Mouse (Mus musculus) limb, embryonic 11.5 days (tissue): ENCODE data around the gene Fsd1. TPM values are rescaled to one million over a fixed set of nuclear protein-coding genes. Genes with fewer than 3 reads are reported as not detected.

Experiments
- ATAC-seq: fragments of 200-750 bp; cut with Nextera tagmentation; 2 replicates; pipeline ENCODE4 v1.8.0; 2017; ENCODE audit warnings: low read depth; ENCODE audit not compliant: insufficient number of reproducible peaks, low FRiP score, low TSS enrichment
- DNase-seq: peaks from one replicate; pipeline ENCODE4 v3.0.0-alpha.2; 2015; ENCODE audit warnings: low spot score
- H3K27ac ChIP-seq: fragments of 300-500 bp; sonication (generic); replicated peaks from 2 replicates; pipeline ENCODE4 v1.5.1; 2014; ENCODE audit warnings: low read depth, mild to moderate bottlenecking, low read length
- H3K27me3 ChIP-seq: fragments of 300-500 bp; sonication (generic); 2 replicates; pipeline ENCODE4 v1.6.1; 2014; ENCODE audit warnings: mild to moderate bottlenecking, low read length, mixed read lengths; ENCODE audit not compliant: control insufficient read depth, insufficient read depth
- H3K36me3 ChIP-seq: fragments of 300-500 bp; sonication (generic); 2 replicates; pipeline ENCODE4 v1.6.1; 2014; ENCODE audit warnings: mild to moderate bottlenecking, low read length, moderate library complexity, mixed read lengths; ENCODE audit not compliant: control insufficient read depth, insufficient read depth
- H3K4me1 ChIP-seq: fragments of 300-500 bp; sonication (generic); 2 replicates; pipeline ENCODE4 v1.6.1; 2014; ENCODE audit warnings: low read length, mixed read lengths; ENCODE audit not compliant: control insufficient read depth, insufficient read depth
- H3K4me2 ChIP-seq: fragments of 300-500 bp; sonication (generic); 2 replicates; pipeline ENCODE4 v1.6.1; 2014; ENCODE audit warnings: low read depth, mild to moderate bottlenecking, moderate library complexity; ENCODE audit not compliant: severe bottlenecking
- H3K4me3 ChIP-seq: fragments of 300-500 bp; sonication (generic); 2 replicates; pipeline ENCODE4 v1.5.1; 2014; ENCODE audit warnings: low read depth, low read length
- H3K9ac ChIP-seq: fragments of 300-500 bp; sonication (generic); 2 replicates; pipeline ENCODE4 v1.6.1; 2014; ENCODE audit warnings: mild to moderate bottlenecking, low read length
- H3K9me3 ChIP-seq: fragments of 300-500 bp; sonication (generic); 2 replicates; pipeline ENCODE4 v1.6.1; 2016; ENCODE audit warnings: low read length; ENCODE audit not compliant: control insufficient read depth
- WGBS: fragments of 180-500 bp; shearing (Covaris S2); extraction: QIAGEN DNeasy Blood & Tissue Kit; methylation state at CpG from one replicate; pipeline ENCODE4 v1.1.7; 2014; 5-methylcytosine and 5-hydroxymethylcytosine counted together
- polyA plus RNA-seq: library from polyadenylated mRNA; unstranded; fragments of >200 nt; fragmentation: Nextera tagmentation; extraction: Ambion mirVana; gene quantifications from 2 replicates; pipeline ENCODE4 v1.2.1, GENCODE M21; 2014

The Fsd1 gene
- polyA plus RNA-seq, 1 experiment from 2014 or later = 39.8 TPM

DNA sequence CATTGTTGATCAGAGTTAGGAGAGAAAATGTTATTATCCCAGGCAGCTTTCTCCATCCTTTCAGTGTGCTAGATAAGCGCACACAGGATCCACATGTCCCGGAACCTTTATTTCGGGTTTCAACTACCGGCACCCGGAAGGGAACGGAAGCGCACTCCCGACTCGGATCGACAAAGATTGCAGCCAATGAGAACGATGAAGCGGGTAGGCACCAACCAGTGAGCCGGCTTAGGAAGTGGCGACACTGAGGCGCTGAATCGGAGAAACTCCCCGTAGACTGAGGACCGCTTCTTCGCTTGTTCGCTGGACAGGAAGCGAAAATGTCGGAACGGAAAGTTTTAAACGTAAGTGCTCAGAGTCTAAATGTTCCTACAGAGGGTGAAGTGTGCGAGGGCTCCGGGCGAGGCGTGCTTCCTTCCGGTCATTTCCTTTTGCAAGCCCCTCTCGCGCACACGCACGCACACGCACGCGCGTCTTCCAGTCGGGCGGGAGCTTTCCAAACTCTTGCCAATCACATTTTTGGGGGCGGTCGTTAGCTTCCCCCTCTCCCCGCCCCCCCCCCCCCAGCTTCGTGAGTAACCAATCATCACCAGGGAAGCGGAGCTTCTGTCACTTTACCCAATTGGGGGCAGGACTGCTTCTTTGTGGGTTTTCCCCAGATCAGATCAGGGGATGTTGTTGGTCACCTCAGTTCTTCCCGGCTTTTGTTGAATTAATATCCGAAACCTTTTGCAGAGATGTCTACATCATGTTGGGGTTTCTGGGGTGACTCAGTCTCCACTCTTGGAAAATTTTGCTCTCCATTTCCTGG is 27.2 kb upstream of the Fsd1 start, which contains the start of gene Yju2:
Gene Yju2 (plus strand): TSS at position 182 of the 811 bp plus-strand sequence.
- 0 out of 2 replicates have a peak, but pooled peaks cover 2% of the 10 kb centered on the region for H3K27me3 ChIP-seq
- peaks cover 5% of the 10 kb centered on the region; the same call in 1 of the 2 replicates for H3K36me3 ChIP-seq
- H3K4me3 ChIP-seq = peak within 1 kb of the TSS; percentile 37
- peak within 1 kb of the TSS; percentile 88 for H3K27ac ChIP-seq
- peak; percentile 96 for DNase-seq
- no peaks in the 10 kb centered on the region for H3K9me3 ChIP-seq
- peak; percentile 89 for ATAC-seq
- H3K9ac ChIP-seq = peak within 1 kb of the TSS; percentile 57
- WGBS = under 1% methylated on average over 46 of the region's 46 CpGs
- H3K4me1 ChIP-seq = no peaks in the 10 kb centered on the region
- H3K4me2 ChIP-seq = peak within 1 kb of the TSS; percentile 65

DNA sequence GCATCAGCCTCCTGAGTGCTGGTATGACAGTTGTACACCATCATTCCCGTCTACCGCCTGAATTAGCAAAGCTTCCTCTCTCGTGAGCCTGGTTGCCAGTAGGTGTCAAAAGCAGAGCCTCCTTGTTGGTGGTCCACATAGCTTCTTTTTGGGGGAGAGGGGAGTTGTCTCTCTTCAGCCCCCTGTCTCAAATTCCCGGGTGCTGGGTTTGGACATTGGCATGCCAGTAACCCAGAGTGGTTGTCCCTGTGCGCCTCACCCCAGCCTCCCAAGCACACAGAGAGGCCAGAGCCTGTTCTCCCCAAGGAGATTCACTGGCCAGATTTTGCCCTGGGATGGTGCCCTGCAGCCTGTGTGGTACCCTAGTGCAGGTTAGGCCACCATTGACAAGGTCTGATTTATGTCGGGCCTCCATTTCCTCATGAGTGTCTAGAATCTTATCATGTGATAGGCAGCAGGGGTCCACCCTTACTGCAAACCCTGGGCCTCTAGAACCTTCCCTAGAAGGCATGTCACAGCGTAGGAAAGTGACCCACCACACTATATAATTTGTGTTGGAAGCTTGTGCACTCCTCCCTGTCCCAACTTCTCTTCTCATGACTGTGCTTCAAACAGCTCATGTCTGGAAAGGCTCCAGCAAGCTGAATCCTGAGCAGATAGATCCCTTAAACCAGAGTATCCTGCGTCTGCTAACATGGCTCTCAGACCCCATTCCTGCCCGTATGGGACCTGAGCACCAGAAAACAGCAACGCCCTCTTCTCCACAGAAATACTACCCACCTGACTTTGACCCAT is 26.2 kb upstream of the Fsd1 start:
- ATAC-seq (no peak), DNase-seq (no peak)
- 81% methylated on average over 10 of the region's 10 CpGs for WGBS
- Histone ChIP-seq H3K27ac (no peak overlapping the region), H3K4me2 (peak overlapping the region; percentile 45), H3K36me3 (peaks cover 8% of the 10 kb centered on the region; the same call in 1 of the 2 replicates), H3K4me1 (no peaks in the 10 kb centered on the region), H3K9ac (peak overlapping the region; percentile 13; the same call in 1 of the 2 replicates), H3K9me3 (no peaks in the 10 kb centered on the region), H3K4me3 (peak overlapping the region; percentile 37), H3K27me3 (no peaks in the 10 kb centered on the region)

- H3K9me3 ChIP-seq = no peaks in the 10 kb centered on the region
- ATAC-seq = no peak
- H3K4me2 ChIP-seq = no peak overlapping the region
- peaks cover 8% of the 10 kb centered on the region; the same call in 1 of the 2 replicates for H3K36me3 ChIP-seq
- no peaks in the 10 kb centered on the region for H3K27me3 ChIP-seq
- H3K27ac ChIP-seq = no peak overlapping the region
- H3K4me3 ChIP-seq = no peak overlapping the region
- DNase-seq = no peak
- H3K4me1 ChIP-seq = no peaks in the 10 kb centered on the region
- H3K9ac ChIP-seq = no peak overlapping the region
Measured at GRCm38 (mm10) chr17:55960791-55961190, 25.5 kb upstream of the Fsd1 start.

- H3K27me3 ChIP-seq = no peaks in the 10 kb centered on the region
- DNase-seq (no peak), ATAC-seq (no peak)
- H3K4me2 ChIP-seq = no peak overlapping the region
- no peak overlapping the region for H3K27ac ChIP-seq
- H3K4me1 ChIP-seq = no peaks in the 10 kb centered on the region
- H3K9ac ChIP-seq = no peak overlapping the region
- WGBS = 94% methylated on average over 7 of the region's 7 CpGs
- no peak overlapping the region for H3K4me3 ChIP-seq
- H3K36me3 ChIP-seq = peaks cover 11% of the 10 kb centered on the region
- no peaks in the 10 kb centered on the region for H3K9me3 ChIP-seq
Measured at GRCm38 (mm10) chr17:55961631-55962030, 24.7 kb upstream of the Fsd1 start.

- no peak for ATAC-seq
- no peak overlapping the region for H3K4me2 ChIP-seq
- H3K9me3 ChIP-seq = no peaks in the 10 kb centered on the region
- WGBS = 92% methylated on average over 14 of the region's 14 CpGs
- no peaks in the 10 kb centered on the region for H3K27me3 ChIP-seq
- no peak overlapping the region for H3K9ac ChIP-seq
- H3K27ac ChIP-seq = no peak overlapping the region
- H3K4me1 ChIP-seq = no peaks in the 10 kb centered on the region
- no peak overlapping the region for H3K4me3 ChIP-seq
- peaks cover 17% of the 10 kb centered on the region for H3K36me3 ChIP-seq
- no peak for DNase-seq
Measured at GRCm38 (mm10) chr17:55963171-55963570, 23.1 kb upstream of the Fsd1 start.

- Histone ChIP-seq H3K36me3 (peaks cover 17% of the 10 kb centered on the region), H3K4me1 (no peaks in the 10 kb centered on the region), H3K9me3 (no peaks in the 10 kb centered on the region), H3K4me3 (no peak overlapping the region), H3K27ac (no peak overlapping the region), H3K27me3 (no peaks in the 10 kb centered on the region), H3K4me2 (no peak overlapping the region), H3K9ac (no peak overlapping the region)
- DNase-seq (no peak), ATAC-seq (no peak)
- WGBS = 90% methylated on average over 10 of the region's 10 CpGs
Measured at GRCm38 (mm10) chr17:55964496-55964895, 21.8 kb upstream of the Fsd1 start.

DNA sequence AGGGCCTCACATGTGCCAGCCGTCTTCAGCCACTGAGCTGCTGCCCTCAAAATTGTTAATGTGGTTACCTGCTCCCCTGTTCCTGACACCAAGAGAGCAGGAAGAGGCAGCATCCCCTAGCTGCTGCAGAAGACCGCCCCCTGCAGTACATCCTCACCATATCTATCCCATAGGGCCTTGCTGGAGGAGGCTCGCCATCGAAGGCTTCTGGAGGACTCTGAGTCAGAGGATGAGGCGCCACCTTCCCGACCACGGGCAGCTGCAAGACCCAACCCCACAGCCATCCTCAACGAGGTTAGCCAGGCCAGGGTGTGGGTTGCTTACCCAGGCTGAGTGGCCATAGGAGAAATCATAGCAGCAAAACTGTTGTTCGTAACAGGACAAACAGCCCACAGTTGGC is 21.3 kb upstream of the Fsd1 start:
- WGBS = 83% methylated on average over 9 of the region's 9 CpGs
- no peaks in the 10 kb centered on the region for H3K27me3 ChIP-seq
- no peaks in the 10 kb centered on the region for H3K9me3 ChIP-seq
- DNase-seq = no peak
- ATAC-seq = no peak
- no peaks in the 10 kb centered on the region for H3K4me1 ChIP-seq
- H3K4me3 ChIP-seq = no peak overlapping the region
- peaks cover 17% of the 10 kb centered on the region for H3K36me3 ChIP-seq
- no peak overlapping the region for H3K9ac ChIP-seq
- no peak overlapping the region for H3K4me2 ChIP-seq
- H3K27ac ChIP-seq = no peak overlapping the region

- H3K4me2 ChIP-seq = no peak overlapping the region
- ATAC-seq (no peak), DNase-seq (no peak)
- H3K27me3 ChIP-seq = 0 out of 2 replicates have a peak, but pooled peaks cover 2% of the 10 kb centered on the region
- H3K4me1 ChIP-seq = no peaks in the 10 kb centered on the region
- H3K9me3 ChIP-seq = no peaks in the 10 kb centered on the region
- 96% methylated on average over 4 of the region's 4 CpGs for WGBS
- peaks cover 14% of the 10 kb centered on the region for H3K36me3 ChIP-seq
- H3K9ac ChIP-seq = no peak overlapping the region
- H3K4me3 ChIP-seq = no peak overlapping the region
- H3K27ac ChIP-seq = no peak overlapping the region
Measured at GRCm38 (mm10) chr17:55967186-55967585, 19.1 kb upstream of the Fsd1 start.
